8 mouse cellular contexts compared by ENCODE assay signal in genomic region chr7:139387921-139388669, GRCm38 (mm10). TPM values are rescaled to one million over a fixed set of nuclear protein-coding genes. Genes with fewer than 3 reads are reported as not detected.
DNase-seq lines count a peak whose midpoint lies in the region; ATAC-seq lines count a peak whose summit lies in the region.

No protein-coding gene starts in this region.

- peak; percentile 32 for DNase-seq in layer of hippocampus, adult 9-11 months
- DNase-seq in layer of hippocampus, postnatal 25 days (ENCODE audit: extremely low spot score in 1 of 2, low spot score in 1 of 2): no peak
- peak; percentile 82 for DNase-seq in cerebellum, adult 9-11 months
- DNase-seq in thymus, postnatal 4 days: peak; percentile 19
- no peak for DNase-seq in spleen, postnatal 4 days (ENCODE audit: low spot score in 2 of 2)
- DNase-seq in retina, embryonic 14.5 days (ENCODE audit: low spot score): no peak

- peak overlapping the region; percentile 53 for H3K4me2 ChIP-seq in heart, embryonic 16.5 days (ENCODE audit: low read depth, low read length)

- no peaks in the 10 kb centered on the region for H3K9me3 ChIP-seq in heart, embryonic 16.5 days (replicated peaks; ENCODE audit: control insufficient read depth, low read length)

- peaks cover 42% of the 10 kb centered on the region for H3K4me1 ChIP-seq in heart, embryonic 16.5 days (ENCODE audit: control insufficient read depth, insufficient read depth, low read length)

- peak overlapping the region; percentile 86 for H3K9ac ChIP-seq in heart, embryonic 16.5 days (ENCODE audit: low read length)

- H3K27ac ChIP-seq in heart, embryonic 16.5 days (ENCODE audit: low read length): peak overlapping the region; percentile 91
- H3K27ac ChIP-seq in macrophage: peak overlapping the region; percentile 89

- H3K4me3 ChIP-seq in heart, embryonic 16.5 days (ENCODE audit: low read length): peak overlapping the region; percentile 69
- peak overlapping the region; percentile 49 for H3K4me3 ChIP-seq in macrophage (ENCODE audit: inconsistent target)

- peaks cover 38% of the 10 kb centered on the region; the same call in 1 of the 2 replicates for H3K79me2 ChIP-seq in macrophage (ENCODE audit: inconsistent target)

- no peaks in the 10 kb centered on the region for H3K27me3 ChIP-seq in heart, embryonic 16.5 days (ENCODE audit: control insufficient read depth, insufficient read depth, low read length)

- ATAC-seq in heart, embryonic 16.5 days (replicated peaks; ENCODE audit: extremely low read depth, insufficient read depth, low FRiP score): peak; percentile 65

- H3K36me3 ChIP-seq in heart, embryonic 16.5 days (ENCODE audit: control insufficient read depth, insufficient read depth): no peaks in the 10 kb centered on the region
- no peaks in the 10 kb centered on the region for H3K36me3 ChIP-seq in macrophage (ENCODE audit: inconsistent target)

- 18% methylated on average over 16 of the region's 16 CpGs for WGBS in heart, embryonic 16.5 days
- 17% methylated on average over 16 of the region's 16 CpGs for WGBS in macrophage (ENCODE audit: missing documents)

RNA-seq across cellular contexts. Expression of gene Inpp5a, which starts 0.8 kb away (rescaled TPM):
- total RNA-seq in layer of hippocampus, postnatal 25 days (2021): 10 to 100 TPM; 36.2 to 41.1 TPM
- 47.4 and 54.8 TPM in 2 replicates for polyA plus RNA-seq in heart, embryonic 16.5 days (2015; fragmentation: Nextera tagmentation; extraction: Ambion mirVana)
- 10 to 100 TPM; 15.3 to 61.2 (median 26.2) TPM for total RNA-seq in macrophage (2018; cell fraction: chromatin; rRNA removed)
- 10 to 100 TPM in 14 of 26 experiments, 1 to 10 TPM in 12; 6.9 to 17.2 (median 12.1) TPM for total RNA-seq in macrophage (2018; cell fraction: cytosol; rRNA removed)
- total RNA-seq in macrophage (2018; cell fraction: nucleus; rRNA removed): 10 to 100 TPM in 24 of 26 experiments, 1 to 10 TPM in 2; 9.0 to 41.2 (median 20.1) TPM
- 9.4 to 13.1 TPM (median 11.2 TPM) in 3 replicates for polyA plus RNA-seq in macrophage (2018)

Comparison
In these comparisons a context has a peak if more than half of its experiments do, and no peak if none do; other contexts are left out.
1. DNase-seq: peak in layer of hippocampus, adult 9-11 months (single experiment), cerebellum, adult 9-11 months (single experiment) and thymus, postnatal 4 days (single experiment); none in layer of hippocampus, postnatal 25 days (0 of 2), spleen, postnatal 4 days (0 of 2) and retina, embryonic 14.5 days (single experiment).